ENCODE assay signal across 8 mouse cellular contexts in genomic region chr4:120404778-120405143, GRCm38 (mm10). TPM values are rescaled to one million over a fixed set of nuclear protein-coding genes. Genes with fewer than 3 reads are reported as not detected.
DNase-seq lines count a peak whose midpoint lies in the region; ATAC-seq lines count a peak whose summit lies in the region.

No protein-coding gene starts in this region.

- H3K4me2 ChIP-seq in heart, embryonic 16.5 days (ENCODE audit: low read depth, low read length): peak overlapping the region; percentile 64
- peak overlapping the region; percentile 46 for H3K4me2 ChIP-seq in hindbrain, embryonic 14.5 days (replicated peaks)
- peak overlapping the region; percentile 63 for H3K4me2 ChIP-seq in midbrain, embryonic 12.5 days (replicated peaks)

- H3K4me1 ChIP-seq in heart, embryonic 16.5 days (ENCODE audit: control insufficient read depth, insufficient read depth, low read length): peaks cover 16% of the 10 kb centered on the region
- H3K4me1 ChIP-seq in hindbrain, embryonic 14.5 days (replicated peaks; ENCODE audit: control insufficient read depth, insufficient read depth, low read length): peaks cover 28% of the 10 kb centered on the region
- peaks cover 16% of the 10 kb centered on the region for H3K4me1 ChIP-seq in midbrain, embryonic 12.5 days

- H3K9ac ChIP-seq in heart, embryonic 16.5 days (ENCODE audit: low read length): peak overlapping the region; percentile 100
- H3K9ac ChIP-seq in hindbrain, embryonic 14.5 days: peak overlapping the region; percentile 98
- H3K9ac ChIP-seq in midbrain, embryonic 12.5 days (replicated peaks): 0 out of 2 replicates have a peak overlapping the region, but pooled peaks have one; percentile 31

- 9% methylated on average over 15 of the region's 21 CpGs for WGBS in heart, embryonic 16.5 days
- 17% methylated on average over 14 of the region's 21 CpGs for WGBS in hindbrain, embryonic 14.5 days
- 15% methylated on average over 15 of the region's 21 CpGs for WGBS in midbrain, embryonic 12.5 days

- H3K27ac ChIP-seq in heart, embryonic 16.5 days (ENCODE audit: low read length): peak overlapping the region; percentile 68
- peak overlapping the region; percentile 11; the same call in 1 of the 2 replicates for H3K27ac ChIP-seq in hindbrain, embryonic 14.5 days
- no peak overlapping the region for H3K27ac ChIP-seq in midbrain, embryonic 12.5 days (replicated peaks)

- peak overlapping the region; percentile 99 for H3K4me3 ChIP-seq in heart, embryonic 16.5 days (ENCODE audit: low read length)
- H3K4me3 ChIP-seq in hindbrain, embryonic 14.5 days (replicated peaks; ENCODE audit: low read length): peak overlapping the region; percentile 97
- H3K4me3 ChIP-seq in midbrain, embryonic 12.5 days: peak overlapping the region; percentile 93

- ATAC-seq in heart, embryonic 16.5 days (replicated peaks; ENCODE audit: extremely low read depth, insufficient read depth, low FRiP score): no peak
- ATAC-seq in hindbrain, embryonic 14.5 days (ENCODE audit: low FRiP score): peak; percentile 4; the same call in 1 of the 2 replicates
- peak; percentile 19 for ATAC-seq in midbrain, embryonic 12.5 days (ENCODE audit: low FRiP score, low read depth)

- no peak for DNase-seq in heart, adult 11 months
- peak; percentile 49 for DNase-seq in 416B (ENCODE audit: low read depth)
- peak; percentile 52 for DNase-seq in cerebellum, adult 9-11 months
- no peak for DNase-seq in hindbrain, embryonic 14.5 days (ENCODE audit: low spot score)
- DNase-seq in MN1 (ENCODE audit: low spot score): no peak
- no peak for DNase-seq in spleen, postnatal 10 days (ENCODE audit: low spot score in 2 of 2)

- H3K9me3 ChIP-seq in heart, embryonic 16.5 days (replicated peaks; ENCODE audit: control insufficient read depth, low read length): no peaks in the 10 kb centered on the region
- no peaks in the 10 kb centered on the region for H3K9me3 ChIP-seq in hindbrain, embryonic 14.5 days (ENCODE audit: control insufficient read depth, low read length)
- H3K9me3 ChIP-seq in midbrain, embryonic 12.5 days: no peaks in the 10 kb centered on the region

- H3K36me3 ChIP-seq in heart, embryonic 16.5 days (ENCODE audit: control insufficient read depth, insufficient read depth): no peaks in the 10 kb centered on the region
- no peaks in the 10 kb centered on the region for H3K36me3 ChIP-seq in hindbrain, embryonic 14.5 days (replicated peaks; ENCODE audit: control insufficient read depth, insufficient read depth)
- H3K36me3 ChIP-seq in midbrain, embryonic 12.5 days: no peaks in the 10 kb centered on the region

- H3K27me3 ChIP-seq in heart, embryonic 16.5 days (ENCODE audit: control insufficient read depth, insufficient read depth, low read length): no peaks in the 10 kb centered on the region
- no peaks in the 10 kb centered on the region for H3K27me3 ChIP-seq in hindbrain, embryonic 14.5 days (ENCODE audit: control insufficient read depth, insufficient read depth, low read length)
- 0 out of 2 replicates have a peak, but pooled peaks cover 9% of the 10 kb centered on the region for H3K27me3 ChIP-seq in midbrain, embryonic 12.5 days

RNA-seq across cellular contexts. Expression of gene Scmh1, which starts 0.3 kb away (rescaled TPM):
- polyA plus RNA-seq in heart, embryonic 16.5 days (2015; fragmentation: Nextera tagmentation; extraction: Ambion mirVana): 67.4 and 71.4 TPM in 2 replicates
- 73.3 and 76.8 TPM in 2 replicates for polyA plus RNA-seq in hindbrain, embryonic 14.5 days (2014; fragmentation: Nextera tagmentation; extraction: Ambion mirVana)
- 64.4 TPM in 2 replicates for polyA plus RNA-seq in midbrain, embryonic 12.5 days (2016; fragmentation: Nextera tagmentation; extraction: Ambion mirVana)

Comparison
In these comparisons a context has a peak if more than half of its experiments do, and no peak if none do; other contexts are left out.
1. H3K9ac ChIP-seq: peak in every context shown above with its lines; median percentile 100 in heart, embryonic 16.5 days; 98 in hindbrain, embryonic 14.5 days; 31 in midbrain, embryonic 12.5 days.
2. DNase-seq: peak in 416B (single experiment) and cerebellum, adult 9-11 months (single experiment); none in heart, adult 11 months (single experiment), hindbrain, embryonic 14.5 days (single experiment), MN1 (single experiment) and spleen, postnatal 10 days (0 of 2).
3. Peak in every context shown above with its lines, with median percentiles within 50 percentile points of each other: H3K4me2 ChIP-seq and H3K4me3 ChIP-seq.